Mouse (Mus musculus) right cerebral cortex, postnatal 10 days (tissue): ENCODE results near the gene 4930522H14Rik.

Experiments used
- DNase-seq, 2 experiments: peaks; one replicate each; pipeline ENCODE4 v3.0.0; 2021; ENCODE audit warnings: low spot score in 2 of 2

4930522H14Rik gene

DNA sequence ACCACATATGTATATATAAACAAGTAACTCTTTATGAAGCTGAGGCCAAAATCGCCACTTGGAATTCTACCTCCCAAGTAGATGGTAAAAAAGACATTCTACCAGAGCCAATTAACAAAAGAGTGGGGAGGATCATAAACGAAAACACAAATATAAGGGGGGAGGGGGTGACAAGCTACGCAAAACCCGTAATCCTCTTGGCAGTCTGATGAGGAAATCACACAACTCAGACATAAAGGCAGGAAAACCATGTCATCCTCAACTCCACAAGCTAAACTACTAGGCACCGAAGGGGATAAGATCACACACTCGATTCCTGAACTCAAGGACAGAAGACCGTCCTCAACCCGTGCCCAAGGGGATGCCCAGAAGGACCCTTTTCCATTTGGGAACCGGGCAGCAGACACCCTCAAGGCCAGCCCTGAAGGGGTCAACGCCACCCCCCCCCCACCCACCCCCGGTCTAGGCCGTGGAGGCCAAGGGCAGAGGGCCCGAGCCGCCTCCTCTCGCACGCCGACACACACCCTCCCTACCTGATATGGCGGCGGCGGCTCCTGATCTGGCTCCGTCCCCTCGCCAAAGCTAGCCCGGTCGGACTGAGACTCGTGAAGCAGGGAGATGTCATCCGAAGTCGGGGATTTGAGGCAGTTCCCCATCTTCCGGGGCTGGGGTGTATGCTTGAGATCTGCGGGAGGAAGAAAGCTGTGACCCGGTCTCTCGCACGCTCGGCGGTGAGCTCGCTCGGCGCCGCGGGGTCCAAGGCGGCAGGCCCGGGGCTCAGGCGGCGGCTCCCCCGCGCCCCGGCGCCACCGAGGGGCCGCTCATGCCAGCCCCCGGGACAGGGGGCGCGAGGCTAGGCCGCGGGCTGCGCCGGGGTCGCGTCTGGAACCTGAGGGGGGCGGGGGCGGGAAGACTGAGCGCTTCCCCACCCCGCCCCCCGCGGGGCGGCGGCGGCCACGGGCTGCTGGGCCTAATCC is 55.2 kb downstream of the 4930522H14Rik start:
- DNase-seq: peak; percentile 46 to 50

DNA sequence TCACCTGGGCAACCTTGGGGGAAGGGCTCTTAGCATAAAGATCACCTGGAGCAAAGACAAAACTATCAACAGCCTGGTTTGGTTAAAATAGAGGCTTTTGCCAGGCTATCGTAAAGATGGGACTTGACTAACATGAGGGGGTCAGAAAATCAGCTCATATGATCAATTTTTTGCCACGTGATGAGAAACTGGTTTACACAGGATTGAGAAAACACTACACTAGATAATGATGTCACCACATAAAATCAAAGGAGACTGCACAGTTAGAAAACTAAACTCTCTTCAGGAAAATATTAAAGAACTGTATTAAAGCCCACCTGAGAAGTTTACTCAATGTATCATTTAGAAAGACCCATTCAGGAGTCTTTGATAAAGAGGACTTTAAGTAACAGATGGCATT is 56.0 kb downstream of the 4930522H14Rik start:
- no peak for DNase-seq

GRCm38 (mm10) chr4:109472566-109472965 is 58.5 kb downstream of the 4930522H14Rik start:
- no peak for DNase-seq

- DNase-seq: no peak
Observed at GRCm38 (mm10) chr4:109471606-109472005, 59.5 kb downstream of the 4930522H14Rik start.

- no peak for DNase-seq
Observed at GRCm38 (mm10) chr4:109467687-109468086, 63.4 kb downstream of the 4930522H14Rik start.

GRCm38 (mm10) chr4:109463892-109464291 is 67.2 kb downstream of the 4930522H14Rik start:
- DNase-seq: no peak

- no peak for DNase-seq
Observed at GRCm38 (mm10) chr4:109460421-109461179, 70.5 kb downstream of the 4930522H14Rik start.

DNA sequence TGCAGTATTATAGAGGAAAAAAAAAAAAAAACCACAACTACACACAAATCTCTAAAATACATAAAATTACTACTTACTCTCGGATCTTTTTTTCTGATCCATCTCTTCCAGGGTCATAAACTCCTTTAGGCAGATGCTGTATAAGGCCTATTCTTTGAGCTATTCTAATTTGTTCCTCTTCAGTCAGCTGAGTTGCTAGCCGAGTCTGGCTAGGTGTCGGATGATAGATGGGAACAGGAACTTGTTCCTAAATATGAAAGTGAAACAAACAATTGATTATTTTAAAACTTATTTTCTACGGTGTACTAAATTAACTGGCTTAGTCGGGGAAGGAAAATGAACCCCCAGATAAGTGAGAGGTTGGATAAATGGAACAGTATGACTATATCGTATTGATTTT is 74.3 kb downstream of the 4930522H14Rik start:
- DNase-seq: no peak
